Mouse (Mus musculus) midbrain, embryonic 13.5 days (tissue): ENCODE results near the gene Hist1h4a. TPM values are rescaled to one million over a fixed set of nuclear protein-coding genes. Genes with fewer than 3 reads are reported as not detected.
"Not testable (repeated sequence)": the region's sequence is repeated elsewhere in the genome, so short reads cannot be mapped to it uniquely, and the experiment has no call there.

Source experiments
- ATAC-seq: fragments of 200-750 bp; cut with Nextera tagmentation; 2 replicates; pipeline ENCODE4 v1.8.0; 2017; ENCODE audit warnings: mild to moderate bottlenecking, moderate TSS enrichment, moderate library complexity
- H3K27ac ChIP-seq: fragments of 300-500 bp; sonication (generic); 2 replicates; pipeline ENCODE4 v1.5.1; 2015; ENCODE audit warnings: inconsistent platforms, mild to moderate bottlenecking, moderate library complexity
- H3K27me3 ChIP-seq: fragments of 300-500 bp; sonication (generic); 2 replicates; pipeline ENCODE4 v1.6.1; 2015; ENCODE audit warnings: mild to moderate bottlenecking, inconsistent platforms
- H3K36me3 ChIP-seq: fragments of 300-500 bp; sonication (generic); 2 replicates; pipeline ENCODE4 v1.6.1; 2015; ENCODE audit warnings: mild to moderate bottlenecking, inconsistent platforms
- H3K4me1 ChIP-seq: fragments of 300-500 bp; sonication (generic); replicated peaks from 2 replicates; pipeline ENCODE4 v1.6.1; 2015; ENCODE audit warnings: inconsistent platforms
- H3K4me2 ChIP-seq: fragments of 300-500 bp; sonication (generic); replicated peaks from 2 replicates; pipeline ENCODE4 v1.6.1; 2015; ENCODE audit warnings: moderate library complexity, mild to moderate bottlenecking, inconsistent platforms
- H3K4me3 ChIP-seq: fragments of 300-500 bp; sonication (generic); replicated peaks from 2 replicates; pipeline ENCODE4 v1.5.1; 2015; ENCODE audit warnings: mild to moderate bottlenecking, inconsistent platforms
- H3K9ac ChIP-seq: fragments of 300-500 bp; sonication (generic); replicated peaks from 2 replicates; pipeline ENCODE4 v1.6.1; 2015; ENCODE audit warnings: mild to moderate bottlenecking, inconsistent platforms
- H3K9me3 ChIP-seq: fragments of 300-500 bp; sonication (generic); 2 replicates; pipeline ENCODE4 v1.6.1; 2016; ENCODE audit warnings: mild to moderate bottlenecking, inconsistent platforms
- WGBS: fragments of 180-500 bp; shearing (Covaris S2); methylation state at CpG from one replicate; pipeline ENCODE4 v1.1.7; 2015; 5-methylcytosine and 5-hydroxymethylcytosine counted together
- polyA plus RNA-seq: library from polyadenylated mRNA; unstranded; fragments of >200 nt; fragmentation: Nextera tagmentation; extraction: Ambion mirVana; gene quantifications from 2 replicates; pipeline ENCODE4 v1.2.1, GENCODE M21; 2015

Hist1h4a gene
- polyA plus RNA-seq = 0.44 and 0.57 TPM in 2 replicates

DNA sequence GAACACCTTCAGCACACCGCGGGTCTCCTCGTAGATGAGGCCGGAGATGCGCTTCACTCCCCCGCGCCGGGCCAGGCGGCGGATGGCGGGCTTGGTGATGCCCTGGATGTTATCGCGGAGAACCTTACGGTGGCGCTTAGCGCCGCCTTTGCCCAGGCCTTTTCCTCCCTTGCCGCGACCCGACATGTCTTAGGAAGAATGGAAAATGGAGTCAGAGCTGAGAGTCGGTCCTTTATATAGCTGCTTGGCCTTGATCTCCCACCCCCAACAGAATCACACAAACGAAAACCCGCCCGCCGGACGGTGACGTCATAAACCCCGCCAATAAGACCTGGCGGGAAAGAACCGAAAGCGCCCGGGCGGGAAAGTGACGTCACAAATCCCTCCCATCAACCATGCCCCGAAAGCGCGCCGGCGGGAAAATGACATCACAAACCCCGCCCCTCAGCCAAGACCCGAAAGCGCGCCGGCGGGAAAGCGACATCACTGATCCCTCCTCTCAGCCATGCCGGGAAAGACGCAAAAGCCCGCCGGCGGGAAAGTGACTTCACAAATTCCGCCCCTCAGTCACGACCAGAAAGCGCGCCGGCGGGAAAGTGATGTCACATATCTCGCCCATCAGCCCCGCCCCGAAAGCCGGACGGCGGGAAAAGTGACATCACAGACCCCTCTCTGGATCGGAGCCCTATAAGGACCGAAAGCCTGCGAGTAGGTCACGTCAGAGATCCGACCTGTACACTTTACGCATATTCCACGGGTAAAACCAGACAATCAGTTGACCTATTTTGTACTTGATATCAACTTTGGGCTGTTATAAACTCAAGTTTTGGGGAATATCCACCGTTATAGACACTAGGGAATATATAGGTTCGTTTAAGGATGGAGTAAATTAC lies at the start of gene Hist1h4a:
Hist1h4a (minus strand) TSS at position 259 of the 893 bp plus-strand sequence.
- Histone ChIP-seq H3K9me3 (no peaks in the 10 kb centered on the region), H3K27me3 (no peaks in the 10 kb centered on the region), H3K4me3 (peak within 1 kb of the TSS; percentile 59), H3K36me3 (no peaks in the 10 kb centered on the region), H3K27ac (peak within 1 kb of the TSS; percentile 84), H3K9ac (peak within 1 kb of the TSS; percentile 66), H3K4me1 (peaks cover 35% of the 10 kb centered on the region), H3K4me2 (peak within 1 kb of the TSS; percentile 87)
- peak; percentile 82 for ATAC-seq
- WGBS = under 1% methylated on average over 61 of the region's 72 CpGs

DNA sequence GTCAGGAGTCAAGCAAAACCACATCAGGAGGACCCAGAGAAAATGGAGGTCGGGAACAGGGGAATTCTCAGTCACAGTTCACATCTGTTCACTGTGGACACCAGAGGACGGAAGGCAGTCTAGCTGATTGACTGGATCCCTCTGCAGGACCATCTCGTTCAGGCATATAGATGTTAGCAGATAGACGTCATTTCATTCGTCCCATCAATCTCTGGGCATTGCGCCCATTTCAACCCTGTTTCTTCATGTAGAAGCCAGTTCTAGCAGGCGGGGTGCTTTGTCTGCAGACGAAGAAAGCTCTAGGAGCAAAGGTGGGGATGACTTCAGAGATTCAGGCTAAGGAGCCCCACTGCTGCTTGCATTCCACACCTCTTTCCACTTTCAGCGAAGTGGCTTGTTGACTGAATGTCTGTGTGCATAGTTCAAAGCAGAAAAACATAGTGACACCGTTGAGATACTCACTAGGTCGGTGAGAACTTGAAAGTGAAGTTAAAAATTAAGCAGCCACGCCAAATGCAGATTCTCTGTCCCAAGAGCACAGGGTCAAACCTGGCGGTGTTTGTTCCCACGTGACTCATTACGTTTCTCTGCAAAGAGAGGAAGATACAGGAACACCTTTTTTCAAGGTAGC lies 45.5 kb upstream of the Hist1h4a start, which contains the start of gene Slc17a2:
Slc17a2 (plus strand) TSS at position 572 of the 631 bp plus-strand sequence.
- Histone ChIP-seq H3K27ac (no peak within 1 kb of the TSS), H3K27me3 (no peaks in the 10 kb centered on the region), H3K36me3 (no peaks in the 10 kb centered on the region), H3K4me2 (no peak within 1 kb of the TSS), H3K4me1 (no peaks in the 10 kb centered on the region), H3K9ac (no peak within 1 kb of the TSS), H3K4me3 (no peak within 1 kb of the TSS), H3K9me3 (no peaks in the 10 kb centered on the region)
- WGBS = 92% methylated on average over 15 of the region's 15 CpGs
- no peak for ATAC-seq

DNA sequence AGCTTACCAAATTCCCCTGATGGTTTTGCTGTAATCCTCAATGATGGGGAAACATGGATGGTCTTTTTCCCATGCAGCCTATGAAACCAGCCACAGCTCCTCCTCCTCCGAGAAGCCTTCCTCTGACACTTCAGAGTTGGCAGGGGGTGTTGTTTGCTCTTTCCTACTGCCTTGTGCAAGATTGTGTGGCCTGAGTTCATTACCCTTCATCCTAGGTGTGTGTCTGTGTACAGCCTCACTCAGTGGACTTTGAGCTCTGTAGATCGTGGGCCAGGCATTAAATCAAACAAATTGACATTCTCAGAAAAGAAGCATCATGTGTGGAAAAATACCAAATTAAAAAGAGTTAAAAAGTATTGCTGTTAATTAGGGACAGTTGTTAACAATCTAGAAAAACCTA lies 43.5 kb upstream of the Hist1h4a start:
- Histone ChIP-seq H3K36me3 (no peaks in the 10 kb centered on the region), H3K9ac (no peak overlapping the region), H3K4me2 (no peak overlapping the region), H3K27ac (no peak overlapping the region), H3K27me3 (no peaks in the 10 kb centered on the region), H3K4me1 (no peaks in the 10 kb centered on the region), H3K4me3 (no peak overlapping the region), H3K9me3 (no peaks in the 10 kb centered on the region)
- ATAC-seq = no peak
- WGBS = 81% methylated on average over 2 of the region's 2 CpGs

DNA sequence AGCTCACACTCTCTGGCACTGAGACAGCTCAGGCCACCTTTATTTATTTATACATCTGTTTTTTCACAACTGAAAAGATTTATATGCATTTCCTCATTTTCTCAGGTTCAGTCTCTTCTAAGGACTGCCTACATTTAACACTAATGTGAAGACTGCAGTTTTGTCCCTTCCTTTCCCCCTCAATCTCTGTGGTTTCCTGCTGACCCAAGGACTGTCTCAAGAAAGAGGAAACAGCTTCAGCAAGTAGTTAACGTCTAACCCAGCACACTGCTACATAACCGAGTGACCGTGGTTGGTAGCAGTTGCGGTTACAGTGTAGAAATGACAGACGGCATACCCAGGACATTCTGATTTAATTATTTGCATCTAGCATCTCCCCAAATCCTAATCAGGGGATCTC lies 38.4 kb upstream of the Hist1h4a start:
- Histone ChIP-seq H3K36me3 (no peaks in the 10 kb centered on the region), H3K4me1 (no peaks in the 10 kb centered on the region), H3K9ac (no peak overlapping the region), H3K9me3 (no peaks in the 10 kb centered on the region), H3K4me2 (no peak overlapping the region), H3K4me3 (no peak overlapping the region), H3K27me3 (no peaks in the 10 kb centered on the region), H3K27ac (no peak overlapping the region)
- WGBS = 89% methylated on average over 5 of the region's 5 CpGs
- no peak for ATAC-seq

DNA sequence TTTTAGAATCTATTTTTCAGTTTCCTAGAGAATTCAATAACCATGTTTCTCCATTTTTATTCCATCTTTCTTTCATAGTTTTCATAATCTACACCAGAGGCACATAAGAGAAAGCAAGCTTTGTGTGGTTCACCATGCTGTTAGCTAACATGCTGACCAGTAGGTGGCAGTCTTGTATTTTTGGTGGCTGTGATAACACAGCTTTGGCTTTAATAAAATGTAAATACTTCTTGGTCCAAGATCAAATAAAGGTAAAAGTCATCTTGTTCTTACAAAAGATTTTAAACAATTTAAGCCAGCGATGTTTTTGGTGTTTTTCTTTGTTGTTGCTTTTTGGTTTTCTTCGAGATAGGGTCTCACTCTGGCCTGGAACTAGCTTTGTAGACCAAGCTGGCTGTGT lies 31.5 kb upstream of the Hist1h4a start:
- H3K27ac ChIP-seq = no peak overlapping the region
- 46% methylated on average over 2 of the region's 2 CpGs for WGBS
- H3K9ac ChIP-seq = no peak overlapping the region
- H3K4me2 ChIP-seq = no peak overlapping the region
- no peaks in the 10 kb centered on the region for H3K9me3 ChIP-seq
- no peaks in the 10 kb centered on the region for H3K4me1 ChIP-seq
- no peaks in the 10 kb centered on the region for H3K27me3 ChIP-seq
- H3K36me3 ChIP-seq = no peaks in the 10 kb centered on the region
- ATAC-seq = no peak
- no peak overlapping the region for H3K4me3 ChIP-seq

DNA sequence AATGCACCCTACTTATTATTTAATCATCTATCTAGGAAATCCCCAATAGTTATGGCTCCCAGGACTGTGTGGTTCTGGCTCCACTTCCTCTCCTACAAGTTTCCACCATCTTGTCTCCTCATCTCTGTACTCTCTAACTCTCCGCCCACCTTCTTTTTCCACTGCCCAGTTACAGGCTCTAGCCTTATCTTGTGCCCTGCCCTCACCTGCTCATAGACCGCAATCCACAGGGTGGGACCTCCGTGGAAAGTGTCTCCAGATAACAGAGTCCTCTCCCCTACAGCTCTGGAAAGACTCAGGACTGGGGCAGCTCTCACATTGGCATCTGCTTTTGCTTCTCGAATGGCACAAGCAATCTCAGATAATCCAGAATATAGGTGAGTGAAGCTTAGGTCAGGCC lies 18.0 kb upstream of the Hist1h4a start:
- Histone ChIP-seq H3K4me2 (no peak overlapping the region), H3K9ac (no peak overlapping the region), H3K27ac (no peak overlapping the region), H3K27me3 (no peaks in the 10 kb centered on the region), H3K4me3 (no peak overlapping the region), H3K4me1 (no peaks in the 10 kb centered on the region), H3K36me3 (no peaks in the 10 kb centered on the region), H3K9me3 (no peaks in the 10 kb centered on the region)
- ATAC-seq = no peak
- WGBS = 91% methylated on average over 4 of the region's 4 CpGs

DNA sequence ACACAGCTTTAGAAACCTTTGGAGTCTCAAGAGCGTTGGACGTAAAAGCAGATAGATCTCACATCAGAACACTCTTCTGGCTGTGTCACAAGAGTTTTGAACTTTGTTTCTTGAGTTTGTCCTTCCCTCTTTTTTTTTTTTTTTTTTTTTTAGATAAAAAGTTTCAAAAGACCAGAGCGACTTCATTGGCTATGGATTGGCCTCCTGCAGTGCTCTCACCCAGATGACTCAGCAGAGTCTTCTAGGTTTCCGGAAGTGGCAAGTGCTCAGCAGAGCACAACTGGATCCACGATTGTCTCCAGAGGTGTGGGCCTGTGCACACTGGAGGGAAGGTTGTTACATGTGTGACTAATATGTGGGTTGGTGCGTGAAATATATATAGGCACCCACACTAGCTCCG lies 17.3 kb upstream of the Hist1h4a start:
- H3K4me1 ChIP-seq = no peaks in the 10 kb centered on the region
- WGBS = 93% methylated on average over 7 of the region's 7 CpGs

DNA sequence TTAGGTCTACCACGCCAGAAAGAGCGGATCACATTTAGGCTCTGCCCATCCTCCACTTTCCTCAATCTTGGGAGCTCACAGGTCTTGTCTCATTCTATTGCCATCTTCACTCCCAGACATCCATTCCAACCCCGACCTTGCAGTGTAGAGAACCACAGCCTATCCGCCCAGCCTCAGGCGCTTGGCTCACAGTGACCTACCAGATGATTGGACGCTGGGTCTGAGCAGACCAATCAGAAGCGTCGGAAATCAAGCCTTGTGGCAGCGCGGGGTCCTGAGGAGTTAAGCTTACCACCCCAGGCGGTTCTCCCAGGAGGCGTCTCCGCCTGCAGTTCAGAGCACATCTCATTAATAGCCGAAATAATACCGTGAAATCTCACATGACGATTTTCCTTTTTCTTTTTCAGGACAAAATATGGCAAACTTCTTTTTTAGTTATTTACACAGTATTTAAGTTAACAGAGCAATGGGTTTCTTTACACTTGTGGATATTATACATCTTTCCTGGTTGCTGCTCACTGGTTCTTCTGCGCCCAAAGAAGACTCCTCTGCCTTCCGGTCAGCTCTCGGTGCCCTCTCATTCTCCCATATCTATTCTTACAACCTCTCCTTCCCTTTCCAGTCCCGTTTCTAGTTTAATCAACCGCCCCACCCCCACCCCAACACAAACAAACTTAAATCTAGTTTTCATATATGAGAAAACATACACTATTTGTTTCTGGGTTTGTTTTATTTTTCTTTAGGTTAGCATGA lies 11.7 kb upstream of the Hist1h4a start:
- H3K4me3 ChIP-seq = peak overlapping the region; percentile 10; the same call in 1 of the 2 replicates
- H3K27ac ChIP-seq = no peak overlapping the region
- H3K9me3 ChIP-seq = no peaks in the 10 kb centered on the region
- H3K4me2 ChIP-seq = peak overlapping the region; percentile 46
- H3K27me3 ChIP-seq = no peaks in the 10 kb centered on the region
- peaks cover 5% of the 10 kb centered on the region; the same call in 1 of the 2 replicates for H3K4me1 ChIP-seq
- ATAC-seq = peak; percentile 89
- no peak overlapping the region for H3K9ac ChIP-seq
- 21% methylated on average over 21 of the region's 21 CpGs for WGBS
- no peaks in the 10 kb centered on the region for H3K36me3 ChIP-seq

More for the DNA sequence above, 17.3 kb upstream of the Hist1h4a start:
- ATAC-seq = no peak
- no peaks in the 10 kb centered on the region for H3K36me3 ChIP-seq
- H3K9ac ChIP-seq = no peak overlapping the region
- H3K4me3 ChIP-seq = no peak overlapping the region
- no peak overlapping the region for H3K27ac ChIP-seq
- no peaks in the 10 kb centered on the region for H3K27me3 ChIP-seq
- no peak overlapping the region for H3K4me2 ChIP-seq
- H3K9me3 ChIP-seq = no peaks in the 10 kb centered on the region

DNA sequence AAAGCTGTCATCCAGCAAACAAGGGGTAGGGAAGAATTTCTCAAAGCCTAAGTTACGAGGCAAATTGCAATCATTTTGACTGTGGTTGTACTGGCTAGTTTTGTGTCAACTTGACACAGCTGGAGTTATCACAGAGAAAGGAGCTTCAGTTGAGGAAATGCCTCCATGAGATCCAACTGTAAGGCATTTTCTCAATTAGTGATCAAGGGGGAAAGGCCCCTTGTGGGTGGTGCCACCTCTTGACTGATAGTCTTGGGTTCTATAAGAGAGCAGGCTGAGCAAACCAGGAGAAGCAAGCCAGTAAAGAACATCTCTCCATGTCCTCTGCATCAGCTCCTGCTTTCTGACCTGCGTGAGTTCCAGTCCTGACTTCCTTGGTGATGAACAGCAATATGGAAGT lies 8.6 kb upstream of the Hist1h4a start, which contains the start of gene Trim38:
Trim38 (plus strand) TSS at position 301 of the 400 bp plus-strand sequence.
- ATAC-seq, H3K27ac ChIP-seq, H3K4me2 ChIP-seq, H3K36me3 ChIP-seq, H3K9me3 ChIP-seq, H3K9ac ChIP-seq, H3K27me3 ChIP-seq, H3K4me1 ChIP-seq, H3K4me3 ChIP-seq: not testable (repeated sequence)
- 91% methylated on average over 2 of the region's 2 CpGs for WGBS

DNA sequence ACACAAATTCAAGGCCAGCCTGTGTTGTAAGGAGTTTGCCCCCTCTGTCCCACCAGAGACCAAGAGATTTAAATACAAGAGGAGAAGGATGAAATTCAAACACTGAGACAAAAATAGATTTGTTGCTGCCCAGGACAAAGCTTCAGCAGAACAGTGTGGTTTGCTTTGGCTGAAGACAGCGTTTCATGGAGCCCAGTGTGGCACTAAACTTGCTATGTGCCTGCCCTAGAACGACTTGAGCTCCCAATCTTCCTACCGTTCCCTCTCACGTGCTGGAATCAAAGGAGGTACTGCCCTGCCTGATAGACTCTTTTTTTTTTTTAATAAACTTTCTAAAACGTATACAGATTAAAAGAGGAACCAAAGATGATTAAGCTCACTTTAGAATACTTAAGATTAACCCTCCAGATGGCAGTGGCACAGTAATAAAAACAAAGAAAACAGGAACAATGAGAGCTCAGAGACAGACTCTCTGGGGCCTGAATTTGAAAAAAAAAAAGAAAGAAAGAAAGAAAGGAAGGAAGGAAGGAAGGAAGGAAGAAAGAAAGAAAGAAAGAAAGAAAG lies 7.9 kb upstream of the Hist1h4a start:
- Histone ChIP-seq H3K27ac (no peak overlapping the region), H3K9ac (no peak overlapping the region), H3K36me3 (no peaks in the 10 kb centered on the region), H3K4me2 (no peak overlapping the region), H3K9me3 (no peaks in the 10 kb centered on the region), H3K27me3 (no peaks in the 10 kb centered on the region), H3K4me3 (no peak overlapping the region), H3K4me1 (peaks cover 12% of the 10 kb centered on the region)
- ATAC-seq = no peak
- 40% methylated on average over 5 of the region's 5 CpGs for WGBS

DNA sequence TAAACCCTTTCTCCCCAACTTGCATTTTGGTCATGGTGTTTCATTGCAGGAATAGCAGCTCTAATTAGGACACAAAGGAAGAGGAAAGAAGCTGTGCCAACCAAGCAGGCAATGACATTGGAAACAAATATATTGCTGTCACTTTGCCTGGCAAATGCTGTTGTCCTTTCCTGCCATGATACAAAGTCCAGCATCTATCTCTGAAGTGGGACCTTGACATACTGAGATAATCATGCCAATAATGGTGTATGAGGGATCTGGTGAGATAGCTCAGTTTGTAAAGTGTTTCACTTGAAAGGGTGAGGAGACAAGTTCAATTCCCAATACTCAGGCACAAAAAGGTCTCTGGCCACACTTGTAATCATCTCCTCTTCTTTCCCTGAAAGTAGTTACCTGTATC lies 5.7 kb upstream of the Hist1h4a start:
- H3K4me3 ChIP-seq = no peak overlapping the region
- H3K4me1 ChIP-seq = peaks cover 16% of the 10 kb centered on the region
- no peak overlapping the region for H3K9ac ChIP-seq
- no peak for ATAC-seq
- no peak overlapping the region for H3K27ac ChIP-seq
- H3K4me2 ChIP-seq = no peak overlapping the region
- no peaks in the 10 kb centered on the region for H3K27me3 ChIP-seq
- no peaks in the 10 kb centered on the region for H3K9me3 ChIP-seq
- no peaks in the 10 kb centered on the region for H3K36me3 ChIP-seq

DNA sequence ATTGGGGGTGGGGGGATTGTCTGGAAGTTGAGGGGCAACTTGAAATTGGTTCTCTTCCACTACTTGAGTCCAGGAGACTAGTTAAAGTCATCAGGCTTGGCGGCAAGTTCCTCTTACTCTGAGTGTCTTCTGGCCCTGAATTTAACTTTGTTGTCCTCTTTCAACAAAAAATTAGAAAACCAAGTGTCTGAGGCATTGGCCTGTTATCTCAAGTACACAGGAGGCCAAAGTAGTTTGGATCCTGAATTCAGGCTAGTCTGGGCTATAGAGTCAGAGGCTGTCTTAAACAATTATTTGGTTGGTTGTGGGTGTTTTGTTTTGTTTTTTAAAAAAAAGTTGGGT lies 4.1 kb upstream of the Hist1h4a start:
- Histone ChIP-seq H3K27me3 (no peaks in the 10 kb centered on the region), H3K4me1 (peaks cover 26% of the 10 kb centered on the region), H3K4me2 (no peak overlapping the region), H3K4me3 (no peak overlapping the region), H3K9me3 (no peaks in the 10 kb centered on the region), H3K36me3 (no peaks in the 10 kb centered on the region), H3K27ac (no peak overlapping the region), H3K9ac (no peak overlapping the region)
- WGBS = 69% methylated on average over 1 of the region's 1 CpGs
- ATAC-seq = no peak
